Mouse (Mus musculus) lung, postnatal 36 days (tissue): ENCODE measurements around the gene Tmem35b.

Experiments used
- DNase-seq: peaks from one replicate; pipeline ENCODE4 v3.0.0; 2022; ENCODE audit warnings: mixed read lengths

Tmem35b gene

GRCm38 (mm10) chr4:127168914-127169345 is 45.4 kb downstream of the Tmem35b start, which contains the start of gene Dlgap3:
Dlgap3 (plus strand) TSS chr4:127169204.
- DNase-seq, result peak; percentile 6

GRCm38 (mm10) chr4:127169346-127170221 is 46.1 kb downstream of the Tmem35b start:
- DNase-seq, result no peak

- DNase-seq, result no peak
Observed at GRCm38 (mm10) chr4:127170866-127171265, 47.4 kb downstream of the Tmem35b start.

GRCm38 (mm10) chr4:127171341-127171905 is 47.9 kb downstream of the Tmem35b start:
- no peak for DNase-seq

GRCm38 (mm10) chr4:127172119-127172518 is 48.6 kb downstream of the Tmem35b start:
- no peak for DNase-seq

- no peak for DNase-seq
Observed at GRCm38 (mm10) chr4:127172614-127173013, 49.1 kb downstream of the Tmem35b start.

GRCm38 (mm10) chr4:127173461-127173860 is 50.0 kb downstream of the Tmem35b start:
- peak; percentile 65 for DNase-seq

- no peak for DNase-seq
Observed at GRCm38 (mm10) chr4:127174075-127174899, 50.8 kb downstream of the Tmem35b start.

- DNase-seq, result no peak
Observed at GRCm38 (mm10) chr4:127174900-127175278, 51.4 kb downstream of the Tmem35b start.

GRCm38 (mm10) chr4:127177961-127178360 is 54.5 kb downstream of the Tmem35b start:
- no peak for DNase-seq

GRCm38 (mm10) chr4:127178671-127179070 is 55.2 kb downstream of the Tmem35b start:
- DNase-seq, result no peak
